Mouse (Mus musculus) monocyte, adult 59 days (primary cell): ENCODE measurements around the gene Bbs4. TPM values are rescaled to one million over a fixed set of nuclear protein-coding genes. Genes with fewer than 3 reads are reported as not detected.

Source experiments
- total RNA-seq, 2 experiments: library from RNA; stranded (reverse); gene quantifications; one replicate each; pipeline ENCODE4 v1.2.4; 2023

The Bbs4 gene
- 1 to 10 TPM; 2.6 to 2.9 TPM for total RNA-seq

GRCm38 (mm10) chr9:59353253-59353639, at the start of gene Bbs4:
TSS of gene Bbs4 (minus strand) at chr9:59353508.

GRCm38 (mm10) chr9:59290957-59291687, 62.2 kb downstream of the Bbs4 start, which contains the start of gene Adpgk:
TSS of gene Adpgk (plus strand) at chr9:59291558.

Other genes with a start within 250 kb of the Bbs4 start
- gene Adpgk, start 62.0 kb downstream of the Bbs4 start, total RNA-seq = 10 to 100 TPM; 33.9 to 34.5 TPM
- 100 to 1,000 TPM; 110 to 131 TPM for gene Arih1, start 133.1 kb upstream of the Bbs4 start, total RNA-seq
- 100 to 1,000 TPM; 209 to 232 TPM for gene Hexa, start 186.0 kb upstream of the Bbs4 start, total RNA-seq
- 1 to 10 TPM; 2.7 to 3.9 TPM for gene Tmem202, start 186.3 kb upstream of the Bbs4 start, total RNA-seq
- not detected for gene Celf6, start 224.4 kb upstream of the Bbs4 start, total RNA-seq